Mouse (Mus musculus): ENCODE measurements at regions not wholly inside any gene's neighbourhood (a gene's known extent, or its start where the extent isn't known, plus 50 kb on each side); places are given as distances from the start of the nearest gene placed in this dataset.

GRCm38 (mm10) chr8:35192515-35192914, 573.1 kb upstream of the Gm19410 start:
- DNase-seq, result no peak

GRCm38 (mm10) chr8:35193771-35194170, 571.8 kb upstream of the Gm19410 start:
- peak in 1 of 2 experiments; percentile 39 for DNase-seq

GRCm38 (mm10) chr8:35196189-35196588, 569.4 kb upstream of the Gm19410 start:
- no peak for DNase-seq

GRCm38 (mm10) chr8:35198766-35199165, 566.8 kb upstream of the Gm19410 start:
- no peak for DNase-seq

DNA sequence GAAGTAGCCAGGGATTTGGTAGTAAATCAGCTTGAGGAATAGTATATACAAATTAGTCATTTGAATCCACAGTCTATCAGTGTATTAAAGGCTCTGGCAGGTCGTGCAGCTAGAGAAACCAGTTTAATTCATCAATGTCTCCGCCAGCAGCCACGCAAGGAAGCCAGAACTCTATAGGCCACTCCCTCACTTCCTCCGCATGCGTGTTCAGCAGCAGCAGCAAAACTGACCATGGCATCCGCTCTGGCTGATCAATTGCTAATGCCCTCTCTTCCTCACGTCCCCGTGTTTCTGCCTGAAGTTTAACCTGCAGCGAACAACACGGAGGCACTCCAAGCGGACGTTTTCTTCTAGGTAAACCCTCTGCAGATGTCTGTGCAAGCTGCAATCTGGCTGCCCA, 564.2 kb upstream of the Gm19410 start:
- DNase-seq, result peak; percentile 2 to 16

GRCm38 (mm10) chr8:35204971-35205370, 560.6 kb upstream of the Gm19410 start:
- DNase-seq, result no peak

- peak; percentile 20 to 49 for DNase-seq
These were observed 560.1 kb upstream of the Gm19410 start for GRCm38 (mm10) chr8:35205536-35205935.

DNA sequence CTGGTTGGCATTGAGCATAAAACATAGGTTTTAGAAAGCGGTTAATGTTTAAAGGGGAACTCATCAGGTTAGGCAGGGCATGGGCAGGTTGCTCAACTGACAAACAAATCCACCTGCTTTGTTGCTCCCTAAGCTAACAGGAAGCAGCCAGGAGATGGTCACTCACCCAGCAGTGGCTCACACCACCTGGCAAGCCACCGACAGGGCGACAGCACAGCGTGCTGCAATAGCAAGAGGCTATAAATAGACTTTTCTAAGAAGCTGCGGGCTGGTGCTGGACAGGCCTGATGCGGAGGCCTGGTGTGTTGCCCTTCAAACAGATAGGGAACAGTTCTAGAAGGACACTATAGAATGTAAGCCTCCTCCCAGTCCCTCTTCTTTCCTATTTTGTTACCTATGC, 559.3 kb upstream of the Gm19410 start:
- peak in 1 of 2 experiments; percentile 20 for DNase-seq

DNA sequence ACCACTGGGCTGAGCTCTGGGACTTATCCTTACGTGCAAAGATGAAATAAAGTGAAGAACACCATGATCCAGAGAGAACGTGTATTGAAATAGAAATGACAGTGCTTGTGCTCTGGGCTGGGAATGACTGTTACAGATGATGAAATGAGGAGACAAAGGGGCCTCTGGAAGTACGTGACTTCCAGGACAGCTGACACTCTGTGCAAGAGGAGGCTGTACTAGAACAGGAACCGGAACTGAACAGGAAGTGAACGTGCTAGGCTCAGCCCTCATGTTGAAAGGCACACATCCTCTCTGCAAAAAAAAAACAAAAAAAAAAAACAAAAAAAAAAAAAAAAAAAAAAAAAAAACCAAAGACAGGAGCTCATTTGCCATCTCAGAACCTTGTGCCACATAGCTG, 557.2 kb upstream of the Gm19410 start:
- DNase-seq, result no peak

DNA sequence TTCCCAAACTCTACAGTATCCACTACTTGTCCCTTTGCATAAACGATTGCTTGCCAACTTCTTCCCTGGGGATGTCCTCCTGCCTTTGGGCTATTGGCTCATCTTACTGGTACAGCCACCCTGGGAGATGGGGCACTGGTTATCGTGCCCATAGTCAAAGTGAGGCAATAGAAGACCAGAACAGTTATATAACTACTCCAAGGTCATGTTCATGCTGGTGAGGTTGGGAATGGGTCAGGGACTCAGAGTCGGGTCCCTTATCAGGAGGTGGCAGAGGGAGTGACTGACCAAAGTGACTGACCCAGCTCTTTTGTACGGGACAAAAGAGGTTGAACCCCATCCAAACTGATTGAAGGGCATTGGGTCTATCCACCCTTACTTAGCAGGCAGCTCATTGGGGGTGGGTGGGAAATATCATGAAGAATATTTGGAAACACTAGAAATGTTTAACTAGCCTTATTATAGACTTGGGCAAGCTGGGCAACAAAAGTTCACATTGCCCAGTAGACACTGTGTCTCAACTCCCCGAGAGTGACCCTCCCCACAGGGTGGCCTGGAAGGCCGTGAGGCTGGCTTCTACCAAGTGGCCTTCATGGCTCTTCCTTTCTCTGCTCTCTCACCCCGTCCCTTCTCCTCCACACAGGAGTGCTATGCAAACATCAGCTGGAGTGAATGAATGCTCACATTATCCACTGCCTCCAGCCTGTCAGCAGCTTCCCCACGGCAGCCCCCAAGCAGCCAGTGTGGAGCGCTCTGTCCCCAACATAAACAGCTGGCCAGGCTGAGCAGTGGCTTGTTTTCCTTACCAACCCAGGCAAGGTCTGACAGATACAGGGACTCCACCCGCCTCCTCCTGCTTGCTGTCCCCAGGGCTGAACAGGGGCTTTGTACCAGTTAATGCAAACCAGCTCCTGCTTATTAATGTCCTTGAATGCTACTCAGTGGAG, 553.8 kb upstream of the Gm19410 start:
- no peak for DNase-seq

GRCm38 (mm10) chr8:35213515-35213914, 552.1 kb upstream of the Gm19410 start:
- DNase-seq, result no peak

- no peak for DNase-seq
These were observed 548.0 kb upstream of the Gm19410 start for GRCm38 (mm10) chr8:35217604-35218003.

DNA sequence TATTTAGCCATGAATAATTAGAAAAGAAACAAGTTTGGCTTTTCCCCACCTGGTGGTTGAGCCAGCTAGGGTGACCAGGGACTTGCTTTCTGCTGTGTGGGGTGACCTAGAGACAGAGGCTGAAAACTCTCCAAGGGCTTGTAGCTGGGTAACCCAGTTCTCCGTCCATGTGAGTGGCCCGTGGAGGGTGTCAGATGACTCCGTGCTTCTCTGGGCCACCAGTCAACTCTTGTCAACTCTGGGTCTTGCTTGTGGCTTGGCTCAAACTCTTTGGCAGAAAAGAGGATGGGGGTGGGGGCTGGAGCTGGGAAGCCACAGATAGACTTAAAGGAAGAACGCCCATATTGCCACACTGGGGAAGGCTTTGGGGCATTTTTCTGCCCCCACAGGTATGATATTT, 547.3 kb upstream of the Gm19410 start:
- peak in 1 of 2 experiments; percentile 11 for DNase-seq

DNA sequence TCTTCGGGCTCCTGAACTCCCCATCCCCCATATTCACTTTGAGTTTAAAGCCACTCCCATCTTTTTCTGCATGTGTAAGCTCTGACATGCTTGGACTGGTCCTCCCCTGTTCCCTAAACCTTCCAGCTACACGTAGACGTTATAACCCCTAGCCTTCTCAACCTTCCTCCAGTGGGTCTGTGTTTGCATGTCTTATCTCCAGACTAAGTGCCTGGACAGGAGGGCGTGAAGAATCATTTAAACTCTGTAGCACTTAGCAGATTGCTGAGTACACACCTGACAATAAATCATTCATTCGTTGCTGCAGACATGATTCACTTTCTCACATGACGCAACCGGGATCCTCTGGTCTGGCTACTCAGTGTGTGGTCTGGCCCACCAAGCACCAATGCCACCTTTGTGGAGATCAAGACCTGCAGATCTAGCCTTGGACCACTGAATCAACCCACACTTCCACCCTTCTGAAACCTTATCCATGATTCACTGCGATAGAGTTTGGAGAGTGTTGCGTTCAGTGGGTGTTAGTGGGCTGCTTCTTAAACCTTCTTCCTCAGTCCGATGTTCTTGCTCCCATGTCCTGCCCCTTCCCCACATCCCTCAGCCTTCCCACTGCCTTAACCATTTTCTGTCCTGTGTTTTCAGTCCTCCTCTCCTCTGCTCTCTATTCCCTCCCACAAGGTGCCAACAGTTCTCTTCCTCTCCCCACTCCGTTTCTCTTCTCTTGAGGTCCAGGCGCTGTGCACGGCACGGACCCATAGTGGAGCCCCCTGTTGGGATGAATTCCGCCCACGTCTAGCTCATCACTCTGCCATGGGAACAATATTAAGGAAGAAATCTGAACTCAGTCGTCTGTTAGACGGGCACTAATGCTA, 541.3 kb upstream of the Gm19410 start:
- DNase-seq, result no peak

- no peak for DNase-seq
These were observed 540.7 kb upstream of the Gm19410 start for GRCm38 (mm10) chr8:35224925-35225244.

- DNase-seq, result no peak
These were observed 538.5 kb upstream of the Gm19410 start for GRCm38 (mm10) chr8:35227079-35227478.

DNA sequence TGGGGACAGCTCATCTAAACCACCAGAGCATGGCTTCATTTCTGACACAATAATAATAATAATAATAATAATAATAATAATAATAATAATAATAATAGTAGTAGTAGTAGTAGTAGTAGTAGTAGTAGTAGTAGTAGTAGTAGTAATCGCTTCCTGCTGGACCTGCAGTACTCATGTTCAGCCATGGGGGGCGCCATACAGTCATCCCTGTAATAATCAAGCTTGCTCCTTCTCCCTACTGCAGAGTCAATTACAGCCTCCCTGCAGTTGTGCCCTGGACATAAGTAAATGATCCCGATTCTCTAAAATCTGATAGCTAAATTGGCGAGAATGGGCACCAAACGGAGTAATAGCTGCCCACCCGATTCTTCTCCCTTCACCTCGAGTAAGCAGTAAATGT, 537.1 kb upstream of the Gm19410 start:
- DNase-seq, result no peak

DNA sequence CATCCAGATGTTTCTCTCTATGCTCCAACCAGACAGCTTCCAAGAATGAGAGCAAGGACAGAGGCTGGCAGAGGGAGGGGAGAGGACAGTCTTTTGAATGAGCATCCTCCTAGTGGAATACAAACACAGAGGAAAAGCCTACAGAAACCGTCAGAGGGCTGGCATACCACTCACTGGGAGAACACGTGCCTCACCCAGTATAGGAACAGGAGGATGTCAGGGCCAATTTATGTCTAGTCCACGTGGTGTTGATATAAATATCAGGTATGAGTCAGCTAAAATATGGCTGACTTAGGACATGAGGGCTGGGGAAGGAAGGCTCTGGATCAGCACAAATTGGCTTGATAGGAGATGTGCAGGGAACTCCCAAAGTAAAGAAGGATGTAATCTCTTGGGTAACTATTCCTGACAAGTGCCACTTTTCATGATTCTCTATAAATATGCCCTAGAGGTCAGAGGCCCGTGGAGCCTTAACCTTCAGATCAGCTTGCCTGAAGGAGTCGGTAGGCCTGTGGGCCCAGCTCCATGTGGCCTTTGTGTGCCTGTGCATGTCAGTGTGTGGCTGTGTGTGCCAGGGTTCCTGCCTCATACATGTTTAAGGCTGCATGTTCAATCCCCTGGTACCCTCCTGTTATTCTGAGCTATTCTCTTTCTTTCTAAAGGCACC, 531.9 kb upstream of the Gm19410 start:
- no peak for DNase-seq

GRCm38 (mm10) chr8:35234436-35234835, 531.2 kb upstream of the Gm19410 start:
- DNase-seq, result no peak

- no peak for DNase-seq
These were observed 529.6 kb upstream of the Gm19410 start for GRCm38 (mm10) chr8:35235815-35236509.

DNA sequence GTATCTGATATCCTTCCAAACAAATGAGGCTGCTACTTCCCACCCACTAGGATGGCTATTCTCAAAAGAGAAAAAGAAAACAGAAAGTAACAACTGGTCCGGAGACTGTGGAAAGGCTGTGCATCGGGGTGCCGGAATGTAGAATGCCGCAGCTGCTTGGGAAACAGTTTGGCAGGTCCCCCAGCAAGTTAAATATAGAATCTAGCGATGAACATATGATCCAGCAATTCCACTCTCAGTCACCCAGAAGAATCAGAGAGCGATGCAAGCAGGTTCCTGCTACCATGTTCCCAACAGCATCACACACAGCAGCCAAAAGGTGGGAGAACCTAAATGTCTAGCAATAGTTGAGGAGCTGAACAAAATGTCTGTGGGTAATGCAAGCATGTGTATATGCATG, 528.3 kb upstream of the Gm19410 start:
- DNase-seq, result no peak

DNA sequence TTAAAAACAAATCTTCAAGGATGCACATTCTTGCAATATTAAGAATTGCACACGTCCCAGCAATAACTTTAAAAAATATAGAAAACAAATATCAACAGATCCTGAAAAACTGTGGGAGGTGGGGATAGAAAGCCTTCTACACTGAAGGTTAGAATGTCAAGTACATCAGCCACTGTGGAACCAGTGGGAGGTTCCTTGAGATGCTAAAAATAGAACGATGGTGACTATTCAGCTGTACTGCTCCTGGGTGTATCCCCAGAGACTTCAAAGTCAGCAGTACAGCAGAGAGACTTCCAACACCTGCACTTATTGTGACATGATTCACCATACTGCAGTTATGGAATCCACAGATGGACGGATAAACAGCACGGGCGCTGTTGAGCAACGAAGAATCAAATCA, 524.7 kb upstream of the Gm19410 start:
- DNase-seq, result no peak

DNA sequence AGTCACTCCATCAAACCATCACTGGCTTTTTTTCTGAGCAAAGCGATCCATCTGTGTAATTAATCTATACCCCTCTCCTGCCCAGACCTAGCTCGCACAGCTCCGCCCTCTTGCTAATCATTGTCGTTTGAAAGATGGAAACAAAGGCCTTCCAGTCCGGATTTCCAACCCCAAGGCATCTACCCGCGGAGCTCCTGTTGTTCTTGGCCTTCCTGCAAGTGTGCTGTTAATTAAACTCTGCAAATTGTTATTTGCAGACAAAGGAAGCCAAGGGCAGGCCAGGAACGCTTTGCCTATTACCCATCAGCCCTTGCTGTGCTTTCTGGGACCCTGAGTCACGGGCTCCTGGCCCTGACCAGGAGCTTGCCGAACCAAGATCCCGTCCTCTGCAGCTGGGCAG, 522.0 kb upstream of the Gm19410 start:
- no peak for DNase-seq

Measured in kidney, adult 8-10 months (tissue).